Mouse (Mus musculus): ENCODE measurements around the gene Hnrnpr. TPM values are rescaled to one million over a fixed set of nuclear protein-coding genes. Genes with fewer than 3 reads are reported as not detected.

Gene Hnrnpr
- polyA plus RNA-seq, 1 experiment from 2014 or later: 68.5 TPM

- DNase-seq (no peak), ATAC-seq (ENCODE audit: low read depth) (no peak)
- no peaks in the 10 kb centered on the region for H3K27me3 ChIP-seq
- H3K4me2 ChIP-seq: peak overlapping the region; percentile 83
- H3K4me1 ChIP-seq (replicated peaks): peaks cover 40% of the 10 kb centered on the region
- peak overlapping the region; percentile 69 for H3K4me3 ChIP-seq (replicated peaks)
- peak overlapping the region; percentile 74 for H3K9ac ChIP-seq
- 42% methylated on average over 6 of the region's 6 CpGs for WGBS (ENCODE audit: insufficient replicate concordance)
- peaks cover 10% of the 10 kb centered on the region for H3K9me3 ChIP-seq (replicated peaks)
- H3K36me3 ChIP-seq: peaks cover 26% of the 10 kb centered on the region
- H3K27ac ChIP-seq: peak overlapping the region; percentile 52; the same call in 1 of the 2 replicates
Measured at GRCm38 (mm10) chr4:136284891-136285290, 25.9 kb upstream of the Hnrnpr start.

GRCm38 (mm10) chr4:136285348-136285810, 25.4 kb upstream of the Hnrnpr start:
- WGBS (ENCODE audit: insufficient replicate concordance): under 1% methylated on average over 25 of the region's 25 CpGs
- H3K4me1 ChIP-seq (replicated peaks): peaks cover 40% of the 10 kb centered on the region

GRCm38 (mm10) chr4:136285811-136286371, 24.9 kb upstream of the Hnrnpr start:
- H3K27ac ChIP-seq: peak overlapping the region; percentile 86
- peaks cover 36% of the 10 kb centered on the region for H3K36me3 ChIP-seq
- peak overlapping the region; percentile 83 for H3K4me2 ChIP-seq
- peaks cover 40% of the 10 kb centered on the region for H3K4me1 ChIP-seq (replicated peaks)
- peak; percentile 93 for DNase-seq
- peak overlapping the region; percentile 69 for H3K4me3 ChIP-seq (replicated peaks)
- no peaks in the 10 kb centered on the region for H3K27me3 ChIP-seq
- peaks cover 18% of the 10 kb centered on the region for H3K9me3 ChIP-seq (replicated peaks)
- peak overlapping the region; percentile 75 for H3K9ac ChIP-seq
- peak; percentile 89 for ATAC-seq (ENCODE audit: low read depth)
- WGBS (ENCODE audit: insufficient replicate concordance): 0% methylated on average over 29 of the region's 29 CpGs

More at GRCm38 (mm10) chr4:136285348-136285810, 25.4 kb upstream of the Hnrnpr start:
- ATAC-seq (ENCODE audit: low read depth) (peak; percentile 92), DNase-seq (peak; percentile 90)
- Histone ChIP-seq H3K4me2 (peak overlapping the region; percentile 83), H3K9me3 (replicated peaks) (peaks cover 14% of the 10 kb centered on the region), H3K27me3 (no peaks in the 10 kb centered on the region), H3K4me3 (replicated peaks) (peak overlapping the region; percentile 69), H3K36me3 (peaks cover 31% of the 10 kb centered on the region), H3K9ac (peak overlapping the region; percentile 74), H3K27ac (peak overlapping the region; percentile 86)

DNA sequence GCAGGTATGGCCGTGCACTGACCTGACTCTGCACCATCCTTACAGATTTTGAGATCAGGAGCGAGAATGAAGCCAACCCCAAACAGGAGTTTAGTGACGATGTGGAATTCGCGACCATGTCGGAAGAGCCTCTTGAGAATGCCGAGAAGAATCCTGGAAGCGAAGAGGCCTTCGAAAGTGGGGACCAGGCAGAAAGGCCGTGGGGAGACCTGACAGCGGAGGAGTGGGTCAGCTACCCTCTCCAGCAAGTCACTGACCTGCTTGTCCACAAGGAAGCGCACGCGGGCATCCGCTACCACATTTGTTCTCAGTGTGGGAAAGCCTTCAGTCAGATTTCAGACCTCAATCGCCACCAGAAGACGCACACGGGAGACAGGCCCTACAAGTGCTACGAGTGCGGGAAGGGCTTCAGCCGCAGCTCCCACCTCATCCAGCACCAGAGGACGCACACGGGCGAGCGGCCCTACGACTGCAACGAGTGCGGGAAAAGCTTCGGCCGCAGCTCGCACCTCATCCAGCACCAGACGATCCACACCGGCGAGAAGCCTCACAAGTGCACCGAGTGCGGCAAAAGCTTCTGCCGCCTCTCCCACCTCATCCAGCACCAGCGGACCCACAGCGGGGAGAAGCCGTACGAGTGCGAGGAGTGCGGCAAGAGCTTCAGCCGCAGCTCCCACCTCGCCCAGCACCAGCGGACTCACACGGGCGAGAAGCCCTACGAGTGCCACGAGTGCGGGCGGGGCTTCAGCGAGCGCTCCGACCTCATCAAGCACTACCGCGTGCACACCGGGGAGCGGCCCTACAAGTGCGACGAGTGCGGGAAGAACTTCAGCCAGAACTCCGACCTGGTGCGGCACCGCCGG, 20.6 kb upstream of the Hnrnpr start:
- Histone ChIP-seq H3K27me3 (no peaks in the 10 kb centered on the region), H3K27ac (no peak overlapping the region), H3K36me3 (peaks cover 62% of the 10 kb centered on the region), H3K4me1 (replicated peaks) (peaks cover 18% of the 10 kb centered on the region), H3K4me3 (replicated peaks) (no peak overlapping the region), H3K4me2 (no peak overlapping the region), H3K9ac (no peak overlapping the region), H3K9me3 (replicated peaks) (peaks cover 18% of the 10 kb centered on the region)
- ATAC-seq (ENCODE audit: low read depth) (no peak), DNase-seq (no peak)
- WGBS (ENCODE audit: insufficient replicate concordance): 85% methylated on average over 66 of the region's 66 CpGs

GRCm38 (mm10) chr4:136290781-136291595, 19.8 kb upstream of the Hnrnpr start:
- no peak for ATAC-seq (ENCODE audit: low read depth)
- Histone ChIP-seq H3K9ac (no peak overlapping the region), H3K4me3 (replicated peaks) (no peak overlapping the region), H3K27me3 (no peaks in the 10 kb centered on the region), H3K27ac (no peak overlapping the region), H3K4me1 (replicated peaks) (peaks cover 19% of the 10 kb centered on the region), H3K9me3 (replicated peaks) (peaks cover 18% of the 10 kb centered on the region), H3K36me3 (peaks cover 62% of the 10 kb centered on the region), H3K4me2 (no peak overlapping the region)
- no peak for DNase-seq
- 86% methylated on average over 39 of the region's 39 CpGs for WGBS (ENCODE audit: insufficient replicate concordance)

GRCm38 (mm10) chr4:136291692-136292091, 19.1 kb upstream of the Hnrnpr start:
- Histone ChIP-seq H3K4me3 (replicated peaks) (no peak overlapping the region), H3K9me3 (replicated peaks) (peaks cover 18% of the 10 kb centered on the region), H3K27ac (no peak overlapping the region), H3K9ac (no peak overlapping the region), H3K4me1 (replicated peaks) (peaks cover 15% of the 10 kb centered on the region), H3K4me2 (no peak overlapping the region), H3K27me3 (no peaks in the 10 kb centered on the region), H3K36me3 (peaks cover 62% of the 10 kb centered on the region)
- no peak for DNase-seq
- 81% methylated on average over 6 of the region's 6 CpGs for WGBS (ENCODE audit: insufficient replicate concordance)
- ATAC-seq (ENCODE audit: low read depth): no peak

DNA sequence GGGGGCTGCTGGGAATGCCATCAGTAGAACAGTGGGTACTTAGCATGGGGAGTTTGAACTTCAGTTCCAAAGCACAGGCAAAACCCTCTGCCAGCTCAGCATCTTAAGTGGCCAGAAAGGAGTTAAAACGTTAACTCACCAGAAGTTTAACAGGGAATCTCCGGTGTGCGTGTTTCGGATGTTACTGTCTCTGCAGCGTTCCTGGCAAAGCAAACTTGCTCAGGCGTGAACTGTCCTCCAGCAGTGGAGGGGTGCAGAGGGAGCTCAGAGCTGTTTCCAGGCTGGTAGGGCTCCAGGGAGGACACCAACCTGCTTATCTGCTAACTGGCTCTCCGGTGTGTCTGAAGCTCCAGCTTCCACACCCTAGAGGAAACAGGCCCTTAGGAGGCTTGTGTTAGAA, 14.8 kb upstream of the Hnrnpr start:
- DNase-seq: no peak
- peaks cover 18% of the 10 kb centered on the region for H3K27me3 ChIP-seq
- no peak overlapping the region for H3K4me2 ChIP-seq
- no peak for ATAC-seq (ENCODE audit: low read depth)
- WGBS (ENCODE audit: insufficient replicate concordance): 59% methylated on average over 7 of the region's 7 CpGs
- H3K4me3 ChIP-seq (replicated peaks): no peak overlapping the region
- peaks cover 4% of the 10 kb centered on the region for H3K4me1 ChIP-seq (replicated peaks)
- no peak overlapping the region for H3K27ac ChIP-seq
- no peak overlapping the region for H3K9ac ChIP-seq
- no peaks in the 10 kb centered on the region for H3K9me3 ChIP-seq (replicated peaks)
- peaks cover 26% of the 10 kb centered on the region for H3K36me3 ChIP-seq

DNA sequence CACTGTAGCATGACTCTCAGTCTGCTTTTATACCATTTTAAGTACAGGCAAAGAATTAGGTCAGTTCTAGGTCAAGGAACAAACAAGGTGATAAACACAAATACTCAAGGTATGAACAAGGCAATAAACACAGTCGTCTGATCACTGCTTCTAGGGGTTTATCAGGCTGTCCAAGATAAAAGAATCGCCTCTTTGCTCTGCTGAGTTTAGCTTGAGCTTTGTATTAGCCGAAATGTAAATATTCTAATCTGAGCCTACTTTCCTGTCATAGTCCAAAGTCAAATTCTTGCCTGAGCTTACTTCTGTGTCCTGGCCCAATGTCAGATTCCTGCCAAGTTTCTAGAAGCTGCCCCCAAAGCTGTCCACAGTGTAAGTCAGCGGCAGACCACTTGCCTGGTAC, 8.3 kb upstream of the Hnrnpr start:
- 0 out of 2 replicates have a peak, but pooled peaks cover 4% of the 10 kb centered on the region for H3K4me1 ChIP-seq (replicated peaks)
- no peak for ATAC-seq (ENCODE audit: low read depth)
- no peak overlapping the region for H3K4me2 ChIP-seq
- no peak overlapping the region for H3K4me3 ChIP-seq (replicated peaks)
- 46% methylated on average over 4 of the region's 4 CpGs for WGBS (ENCODE audit: insufficient replicate concordance)
- no peaks in the 10 kb centered on the region for H3K9me3 ChIP-seq (replicated peaks)
- no peak overlapping the region for H3K27ac ChIP-seq
- no peaks in the 10 kb centered on the region for H3K36me3 ChIP-seq
- no peak for DNase-seq
- H3K9ac ChIP-seq: no peak overlapping the region
- H3K27me3 ChIP-seq: peaks cover 29% of the 10 kb centered on the region

DNA sequence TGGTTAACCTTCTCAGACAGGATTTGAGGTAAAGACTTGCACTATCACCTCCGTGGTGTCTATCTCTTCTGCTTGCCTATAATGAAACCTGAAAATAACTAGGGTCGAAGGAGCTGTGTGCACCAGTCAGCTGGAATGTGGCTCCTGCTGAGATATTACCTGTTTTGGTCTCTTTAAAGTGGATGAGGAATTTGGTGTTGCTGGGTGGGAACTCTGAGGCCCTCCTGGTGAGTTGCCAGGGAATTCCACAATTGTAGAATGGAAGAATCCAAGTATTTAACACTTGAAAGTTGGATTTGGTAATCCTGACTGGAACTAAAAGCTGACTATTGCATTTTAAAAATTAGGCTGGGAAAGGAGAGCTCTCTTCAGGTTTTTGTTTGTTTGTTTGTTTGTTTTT, 6.6 kb upstream of the Hnrnpr start:
- peaks cover 8% of the 10 kb centered on the region for H3K4me1 ChIP-seq (replicated peaks)
- no peak overlapping the region for H3K27ac ChIP-seq
- 43% methylated on average over 2 of the region's 2 CpGs for WGBS (ENCODE audit: insufficient replicate concordance)
- no peak for DNase-seq
- H3K36me3 ChIP-seq: no peaks in the 10 kb centered on the region
- H3K4me2 ChIP-seq: no peak overlapping the region
- no peak for ATAC-seq (ENCODE audit: low read depth)
- H3K9ac ChIP-seq: no peak overlapping the region
- no peaks in the 10 kb centered on the region for H3K9me3 ChIP-seq (replicated peaks)
- H3K4me3 ChIP-seq (replicated peaks): no peak overlapping the region
- H3K27me3 ChIP-seq: peaks cover 16% of the 10 kb centered on the region

DNA sequence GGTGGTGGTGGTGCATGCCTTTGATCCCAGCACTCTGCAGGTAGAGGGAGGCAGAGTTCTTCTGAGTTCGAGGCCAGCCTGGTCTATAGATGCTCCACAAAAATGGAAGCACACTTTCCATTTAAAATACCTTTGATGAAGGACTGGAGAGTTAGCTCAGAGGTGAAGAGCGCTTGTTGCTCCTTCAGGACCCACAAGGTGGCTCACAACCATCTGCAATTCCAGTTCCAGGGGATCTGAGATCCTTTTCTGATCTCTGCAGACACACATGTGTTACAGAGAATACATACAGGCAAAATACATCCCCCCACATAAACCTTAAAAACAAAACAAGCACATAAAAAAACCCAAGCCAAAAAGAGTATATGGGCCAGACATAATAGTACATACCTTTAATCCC, 2.4 kb upstream of the Hnrnpr start:
- H3K9ac ChIP-seq: no peak overlapping the region
- H3K27me3 ChIP-seq: peaks cover 7% of the 10 kb centered on the region
- no peak overlapping the region for H3K27ac ChIP-seq
- no peak overlapping the region for H3K4me2 ChIP-seq
- 64% methylated on average over 2 of the region's 2 CpGs for WGBS (ENCODE audit: insufficient replicate concordance)
- H3K9me3 ChIP-seq (replicated peaks): no peaks in the 10 kb centered on the region
- peaks cover 24% of the 10 kb centered on the region for H3K4me1 ChIP-seq (replicated peaks)
- H3K36me3 ChIP-seq: no peaks in the 10 kb centered on the region
- DNase-seq (no peak), ATAC-seq (ENCODE audit: low read depth) (no peak)
- no peak overlapping the region for H3K4me3 ChIP-seq (replicated peaks)

DNA sequence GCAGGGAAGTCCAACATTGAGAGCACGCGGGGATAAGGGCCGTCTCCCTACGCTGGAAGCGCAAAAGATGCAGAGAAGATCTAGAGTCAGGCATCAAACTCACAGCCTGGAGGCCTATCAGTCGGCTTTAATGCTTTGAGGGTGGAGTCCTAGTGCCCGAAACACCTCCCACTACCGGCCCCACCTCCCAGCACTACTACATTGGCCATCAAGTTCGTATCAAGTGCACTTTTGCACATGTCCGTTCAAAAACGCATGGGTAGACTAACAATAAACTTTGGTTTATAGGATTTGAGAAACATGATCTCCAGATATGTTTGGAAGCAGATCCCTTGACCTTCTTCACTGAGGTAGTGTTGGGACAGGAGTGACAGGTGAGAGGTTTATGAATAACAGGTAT, 962 bp upstream of the Hnrnpr start:
- ATAC-seq (ENCODE audit: low read depth) (peak; percentile 58), DNase-seq (peak; percentile 76)
- peaks cover 31% of the 10 kb centered on the region for H3K4me1 ChIP-seq (replicated peaks)
- H3K9me3 ChIP-seq (replicated peaks): no peaks in the 10 kb centered on the region
- peak overlapping the region; percentile 98 for H3K4me3 ChIP-seq (replicated peaks)
- no peaks in the 10 kb centered on the region for H3K36me3 ChIP-seq
- H3K9ac ChIP-seq: peak overlapping the region; percentile 99
- no peaks in the 10 kb centered on the region; the same call in 1 of the 2 replicates for H3K27me3 ChIP-seq
- peak overlapping the region; percentile 98 for H3K4me2 ChIP-seq
- WGBS (ENCODE audit: insufficient replicate concordance): 2% methylated on average over 11 of the region's 11 CpGs
- H3K27ac ChIP-seq: peak overlapping the region; percentile 99

Measured in liver, embryonic 13.5 days (tissue).